Mouse (Mus musculus): ENCODE measurements around the gene Stxbp1. TPM values are rescaled to one million over a fixed set of nuclear protein-coding genes. Genes with fewer than 3 reads are reported as not detected.

Stxbp1 gene
- polyA plus RNA-seq, 1 experiment from 2014 or later, result 3.3 TPM

DNA sequence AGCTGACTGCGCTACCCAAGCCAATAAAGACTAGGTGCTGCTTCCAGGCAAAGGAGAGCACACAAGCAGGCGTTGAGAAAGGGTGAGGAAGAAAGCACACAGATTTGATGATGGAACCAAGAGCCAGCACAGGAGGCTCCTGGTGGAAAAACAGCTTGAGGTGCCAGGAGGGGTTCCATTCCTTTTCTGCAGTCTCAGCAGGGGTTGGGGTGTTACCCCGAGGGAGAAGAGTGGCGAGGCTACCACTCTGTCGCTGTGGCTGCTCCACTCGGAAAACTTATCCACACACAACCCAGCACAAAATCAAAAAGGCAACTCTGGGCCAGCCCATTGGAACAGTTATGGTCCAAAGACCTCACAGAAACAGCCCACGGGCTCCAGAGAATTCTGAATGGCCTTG is 29.5 kb downstream of the Stxbp1 start:
- Histone ChIP-seq H3K4me3 (replicated peaks) (no peak overlapping the region), H3K9me3 (replicated peaks) (no peaks in the 10 kb centered on the region), H3K27ac (no peak overlapping the region), H3K27me3 (no peaks in the 10 kb centered on the region), H3K9ac (no peak overlapping the region), H3K36me3 (no peaks in the 10 kb centered on the region), H3K4me2 (no peak overlapping the region), H3K4me1 (replicated peaks) (peaks cover 5% of the 10 kb centered on the region)
- no peak for ATAC-seq (ENCODE audit: low read depth)
- DNase-seq, result no peak
- WGBS (ENCODE audit: insufficient replicate concordance), result 69% methylated on average over 7 of the region's 7 CpGs

DNA sequence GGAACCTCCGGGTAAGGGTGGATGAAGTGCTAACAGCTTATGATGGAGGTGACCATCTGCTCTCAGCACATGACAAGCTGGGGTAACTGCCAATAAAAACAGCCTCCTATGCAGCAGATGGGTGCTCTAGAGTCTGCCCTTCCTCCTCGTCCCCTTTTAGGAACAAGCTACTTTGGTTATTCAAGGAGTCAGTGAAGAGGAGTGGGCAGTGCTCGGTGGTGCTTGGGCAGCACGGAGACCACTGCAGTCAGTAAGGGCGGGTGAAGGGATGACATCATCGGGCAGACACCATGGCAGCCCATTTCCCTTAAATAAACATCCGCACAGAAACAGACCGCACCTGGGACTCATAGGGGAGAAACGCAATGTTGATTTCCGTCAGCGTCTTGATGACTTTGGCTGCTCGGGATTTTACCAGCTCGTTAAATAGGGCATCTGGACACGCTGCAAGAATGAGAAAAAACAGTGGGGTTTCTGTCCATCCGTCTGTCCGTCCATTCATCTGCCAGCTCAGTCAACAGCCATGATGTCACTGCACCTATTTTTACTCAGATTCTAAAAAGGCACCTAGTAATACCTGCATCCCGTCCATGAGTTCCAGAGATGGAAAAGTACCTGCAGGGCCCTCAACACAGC is 30.0 kb downstream of the Stxbp1 start:
- no peaks in the 10 kb centered on the region for H3K9me3 ChIP-seq (replicated peaks)
- H3K36me3 ChIP-seq, result no peaks in the 10 kb centered on the region
- H3K4me1 ChIP-seq (replicated peaks), result peaks cover 5% of the 10 kb centered on the region
- no peak overlapping the region for H3K27ac ChIP-seq
- no peak overlapping the region for H3K4me3 ChIP-seq (replicated peaks)
- ATAC-seq (ENCODE audit: low read depth), result no peak
- no peak for DNase-seq
- H3K9ac ChIP-seq, result no peak overlapping the region
- H3K4me2 ChIP-seq, result no peak overlapping the region
- H3K27me3 ChIP-seq, result no peaks in the 10 kb centered on the region
- 66% methylated on average over 17 of the region's 17 CpGs for WGBS (ENCODE audit: insufficient replicate concordance)

DNA sequence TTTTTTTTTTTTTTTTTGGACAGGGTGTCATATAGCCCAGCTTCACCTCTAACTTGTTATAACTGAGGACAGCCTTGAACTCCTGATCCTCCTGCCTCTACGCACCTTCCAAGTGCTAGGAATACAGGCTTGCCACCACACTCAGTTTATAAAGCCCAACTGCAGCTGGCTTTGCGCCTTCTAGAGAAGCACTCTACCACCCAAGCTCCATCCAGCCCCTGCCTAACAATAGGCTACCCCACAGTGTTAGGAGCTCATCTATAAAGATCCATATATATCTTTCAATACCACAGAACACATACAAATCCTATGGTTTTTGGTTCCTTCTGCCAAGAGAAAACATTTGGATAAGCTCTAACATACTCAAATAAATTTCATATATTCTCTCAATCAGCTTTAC is 30.5 kb downstream of the Stxbp1 start:
- Histone ChIP-seq H3K4me1 (replicated peaks) (peaks cover under 1% of the 10 kb centered on the region; the same call in 1 of the 2 replicates), H3K9ac (no peak overlapping the region), H3K36me3 (no peaks in the 10 kb centered on the region), H3K27me3 (no peaks in the 10 kb centered on the region), H3K27ac (no peak overlapping the region), H3K9me3 (replicated peaks) (no peaks in the 10 kb centered on the region), H3K4me3 (replicated peaks) (no peak overlapping the region), H3K4me2 (no peak overlapping the region)
- WGBS (ENCODE audit: insufficient replicate concordance), result 78% methylated on average over 2 of the region's 2 CpGs
- ATAC-seq (ENCODE audit: low read depth) (no peak), DNase-seq (no peak)

DNA sequence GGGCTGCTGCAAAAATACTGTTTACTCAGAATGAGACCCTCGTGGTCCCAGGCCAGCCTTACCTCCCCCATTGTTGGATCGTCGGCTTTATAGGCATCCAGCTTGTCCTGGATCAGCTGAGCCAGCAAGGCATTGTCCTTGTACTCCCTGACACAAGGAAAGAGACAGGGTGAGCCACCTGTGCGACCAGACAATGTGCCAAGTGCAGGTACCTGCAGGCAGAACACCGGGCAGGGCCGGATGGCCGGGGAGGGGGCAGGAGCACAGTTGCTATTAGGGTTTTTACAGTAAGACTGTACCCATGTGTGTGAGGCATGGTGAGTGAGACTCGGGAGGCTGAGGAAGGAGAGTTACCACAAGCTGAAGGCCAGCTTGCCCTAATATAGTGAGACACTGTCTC is 35.1 kb downstream of the Stxbp1 start:
- H3K9ac ChIP-seq, result no peak overlapping the region
- DNase-seq, result no peak
- 72% methylated on average over 8 of the region's 8 CpGs for WGBS (ENCODE audit: insufficient replicate concordance)
- no peak for ATAC-seq (ENCODE audit: low read depth)
- 0 out of 2 replicates have a peak, but pooled peaks cover 3% of the 10 kb centered on the region for H3K4me1 ChIP-seq (replicated peaks)
- H3K27me3 ChIP-seq, result no peaks in the 10 kb centered on the region
- H3K9me3 ChIP-seq (replicated peaks), result no peaks in the 10 kb centered on the region
- no peak overlapping the region for H3K4me3 ChIP-seq (replicated peaks)
- H3K36me3 ChIP-seq, result peaks cover 4% of the 10 kb centered on the region; the same call in 1 of the 2 replicates
- no peak overlapping the region for H3K4me2 ChIP-seq
- H3K27ac ChIP-seq, result no peak overlapping the region

DNA sequence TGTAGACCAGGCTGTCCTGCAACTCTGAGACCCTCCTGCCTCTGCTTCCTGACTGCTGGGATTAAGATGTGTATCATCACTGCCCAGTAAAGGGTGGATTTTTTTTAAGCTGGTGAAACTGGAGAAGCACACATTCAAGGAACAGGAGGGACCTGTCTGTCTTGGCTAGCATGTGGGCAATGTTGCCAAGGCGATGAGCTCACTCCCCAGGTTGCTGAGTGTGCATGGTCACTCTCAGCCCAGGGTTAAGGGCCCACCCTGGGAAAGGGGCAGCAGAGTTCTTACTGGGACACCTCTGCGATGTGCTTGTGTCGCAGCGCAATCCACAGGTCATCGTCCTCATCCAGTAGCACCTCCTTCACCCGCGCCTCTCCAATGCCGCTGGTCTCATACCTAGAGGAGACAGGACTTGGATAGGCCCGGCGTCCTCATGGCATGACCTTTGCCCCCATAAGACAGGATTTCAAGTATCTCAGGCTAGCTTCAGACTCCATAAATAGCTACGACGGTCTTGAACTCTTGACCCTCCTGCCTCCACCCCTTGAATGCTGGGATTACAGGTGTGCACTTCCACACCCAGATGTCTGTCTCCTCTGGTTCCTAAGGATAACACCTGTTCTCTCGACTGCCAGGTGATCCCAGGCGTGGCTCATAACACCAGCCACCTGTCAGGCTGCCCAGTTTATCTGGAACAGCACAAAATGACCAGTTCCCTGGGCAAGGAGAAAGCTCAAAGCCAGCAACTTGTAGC is 38.1 kb downstream of the Stxbp1 start:
- no peak for ATAC-seq (ENCODE audit: low read depth)
- H3K4me1 ChIP-seq (replicated peaks), result 0 out of 2 replicates have a peak, but pooled peaks cover 3% of the 10 kb centered on the region
- peaks cover 4% of the 10 kb centered on the region; the same call in 1 of the 2 replicates for H3K36me3 ChIP-seq
- DNase-seq, result no peak
- H3K4me3 ChIP-seq (replicated peaks), result no peak overlapping the region
- H3K27me3 ChIP-seq, result no peaks in the 10 kb centered on the region
- no peak overlapping the region for H3K27ac ChIP-seq
- WGBS (ENCODE audit: insufficient replicate concordance), result 79% methylated on average over 14 of the region's 14 CpGs
- no peaks in the 10 kb centered on the region for H3K9me3 ChIP-seq (replicated peaks)
- no peak overlapping the region for H3K4me2 ChIP-seq
- H3K9ac ChIP-seq, result no peak overlapping the region

DNA sequence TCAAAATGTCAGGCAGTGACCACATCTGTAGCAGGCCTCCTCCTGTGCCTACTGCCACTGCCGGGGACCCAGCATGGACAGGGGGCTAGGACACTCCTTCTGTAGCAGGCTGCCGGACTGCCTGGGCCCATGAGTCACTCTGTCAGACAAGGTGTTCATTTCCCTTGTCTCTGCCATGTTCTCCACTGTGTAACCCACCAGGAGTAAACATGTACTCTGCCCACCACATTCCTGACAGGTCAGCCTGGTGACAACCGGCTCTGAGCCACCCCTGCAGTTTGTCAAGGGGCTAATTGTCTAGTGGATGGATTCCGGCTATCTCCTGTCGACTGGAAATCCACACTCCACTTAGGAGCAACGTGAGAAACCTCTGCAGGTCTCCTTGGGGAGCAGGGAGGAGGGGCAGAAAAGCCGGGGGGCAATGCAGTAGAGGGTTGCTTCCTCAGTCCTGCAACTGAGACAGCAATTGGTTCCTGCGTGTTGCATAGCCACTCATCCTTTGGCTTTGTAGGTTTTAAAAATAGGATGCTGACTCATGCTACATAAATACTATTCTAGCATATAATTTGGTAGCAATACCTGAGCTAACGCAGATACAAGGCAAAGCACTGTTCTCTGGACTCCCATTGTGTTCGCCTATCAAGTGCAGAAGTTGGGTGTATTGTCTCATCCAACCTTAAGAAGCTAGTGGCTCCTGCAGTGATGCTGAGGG is 48.6 kb downstream of the Stxbp1 start:
- Histone ChIP-seq H3K9ac (no peak overlapping the region), H3K4me2 (no peak overlapping the region), H3K4me3 (replicated peaks) (no peak overlapping the region), H3K27ac (no peak overlapping the region), H3K4me1 (replicated peaks) (no peaks in the 10 kb centered on the region), H3K27me3 (no peaks in the 10 kb centered on the region), H3K36me3 (peaks cover 9% of the 10 kb centered on the region; the same call in 1 of the 2 replicates), H3K9me3 (replicated peaks) (no peaks in the 10 kb centered on the region)
- ATAC-seq (ENCODE audit: low read depth), result no peak
- 61% methylated on average over 10 of the region's 10 CpGs for WGBS (ENCODE audit: insufficient replicate concordance)
- no peak for DNase-seq

DNA sequence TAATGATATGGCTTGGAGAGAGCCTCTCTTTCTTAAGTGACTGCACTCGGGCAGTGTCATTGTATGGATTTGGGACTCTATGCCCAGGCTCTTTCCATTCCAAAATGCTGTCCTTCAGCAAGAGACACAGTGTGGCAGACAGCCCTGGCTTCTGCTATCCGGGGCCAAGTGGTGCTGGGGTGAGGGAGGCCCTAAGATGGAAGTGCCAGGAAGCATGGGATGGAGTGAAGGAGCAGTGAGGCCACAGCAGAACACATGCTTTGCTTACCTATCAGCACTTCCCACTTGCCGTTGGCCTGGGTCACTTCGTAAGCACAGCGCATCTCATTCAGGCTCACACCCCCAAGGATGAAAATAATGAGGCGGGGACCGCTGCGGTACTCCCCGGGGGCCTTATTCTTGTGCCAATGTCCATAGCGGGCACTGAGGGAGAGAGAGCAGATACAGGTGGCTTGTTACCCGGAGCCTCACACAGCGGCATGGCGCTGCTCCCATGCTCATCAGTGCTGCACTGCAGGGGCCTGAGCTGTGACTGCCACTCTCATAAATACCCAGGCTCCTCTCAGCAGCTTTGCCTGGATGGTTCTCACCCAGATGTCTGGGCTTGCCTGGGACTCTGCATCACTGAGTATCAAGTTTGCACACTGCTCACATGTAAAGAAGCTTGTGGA is 51.2 kb downstream of the Stxbp1 start:
- no peaks in the 10 kb centered on the region for H3K27me3 ChIP-seq
- DNase-seq, result no peak
- no peak overlapping the region for H3K9ac ChIP-seq
- H3K4me3 ChIP-seq (replicated peaks), result no peak overlapping the region
- H3K4me2 ChIP-seq, result no peak overlapping the region
- no peak for ATAC-seq (ENCODE audit: low read depth)
- no peaks in the 10 kb centered on the region for H3K4me1 ChIP-seq (replicated peaks)
- no peak overlapping the region for H3K27ac ChIP-seq
- WGBS (ENCODE audit: insufficient replicate concordance), result 73% methylated on average over 13 of the region's 13 CpGs
- H3K9me3 ChIP-seq (replicated peaks), result no peaks in the 10 kb centered on the region
- H3K36me3 ChIP-seq, result peaks cover 9% of the 10 kb centered on the region; the same call in 1 of the 2 replicates

DNA sequence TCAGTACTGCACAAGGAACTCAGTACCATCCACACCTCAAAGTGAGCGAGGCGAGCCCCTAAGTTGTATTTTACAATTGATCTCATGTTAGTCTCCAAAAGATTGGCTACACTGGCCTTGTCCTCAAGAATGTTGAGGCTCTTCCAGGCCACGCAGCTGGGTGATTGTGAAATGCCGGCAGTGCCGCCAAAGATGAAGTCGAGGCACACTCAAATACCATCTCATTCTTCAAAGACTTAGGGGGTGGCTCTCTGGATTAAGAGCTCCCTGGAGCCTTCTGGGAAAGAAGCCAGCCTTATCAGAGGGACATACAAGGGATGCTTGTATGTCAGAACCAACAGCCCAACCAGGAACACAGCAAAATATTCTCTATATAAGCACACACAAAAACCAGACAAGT is 55.7 kb downstream of the Stxbp1 start:
- H3K27me3 ChIP-seq, result no peaks in the 10 kb centered on the region
- DNase-seq (no peak), ATAC-seq (ENCODE audit: low read depth) (no peak)
- WGBS (ENCODE audit: insufficient replicate concordance), result 77% methylated on average over 6 of the region's 6 CpGs
- no peaks in the 10 kb centered on the region for H3K9me3 ChIP-seq (replicated peaks)
- no peak overlapping the region for H3K9ac ChIP-seq
- no peaks in the 10 kb centered on the region; the same call in 1 of the 2 replicates for H3K4me1 ChIP-seq (replicated peaks)
- H3K27ac ChIP-seq, result no peak overlapping the region
- no peak overlapping the region for H3K4me3 ChIP-seq (replicated peaks)
- no peaks in the 10 kb centered on the region; the same call in 1 of the 2 replicates for H3K36me3 ChIP-seq
- H3K4me2 ChIP-seq, result no peak overlapping the region

DNA sequence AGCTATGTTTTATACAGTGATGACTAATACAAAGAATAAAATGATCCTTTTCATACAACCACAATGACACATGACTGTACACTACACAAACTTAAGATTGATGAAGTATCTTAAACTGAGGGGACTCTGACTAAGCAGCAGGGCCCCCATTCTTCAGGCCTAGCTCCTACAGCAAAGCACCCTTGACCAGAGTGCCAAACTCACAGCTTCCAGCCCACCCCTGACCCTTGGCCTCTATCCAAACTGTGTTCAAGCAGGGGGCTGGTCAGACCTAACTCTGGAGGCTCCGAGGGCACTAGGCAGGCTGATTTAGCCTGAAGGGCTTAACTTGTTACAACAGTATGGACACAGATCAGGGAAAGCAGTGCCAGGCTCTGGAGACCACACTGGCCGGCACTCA is 58.5 kb downstream of the Stxbp1 start:
- no peak overlapping the region for H3K4me3 ChIP-seq (replicated peaks)
- no peaks in the 10 kb centered on the region for H3K27me3 ChIP-seq
- no peak overlapping the region for H3K9ac ChIP-seq
- H3K4me2 ChIP-seq, result no peak overlapping the region
- no peaks in the 10 kb centered on the region for H3K9me3 ChIP-seq (replicated peaks)
- 54% methylated on average over 2 of the region's 2 CpGs for WGBS (ENCODE audit: insufficient replicate concordance)
- DNase-seq, result no peak
- H3K4me1 ChIP-seq (replicated peaks), result no peaks in the 10 kb centered on the region; the same call in none of the 2 replicates
- no peak for ATAC-seq (ENCODE audit: low read depth)
- no peaks in the 10 kb centered on the region for H3K36me3 ChIP-seq
- no peak overlapping the region for H3K27ac ChIP-seq

DNA sequence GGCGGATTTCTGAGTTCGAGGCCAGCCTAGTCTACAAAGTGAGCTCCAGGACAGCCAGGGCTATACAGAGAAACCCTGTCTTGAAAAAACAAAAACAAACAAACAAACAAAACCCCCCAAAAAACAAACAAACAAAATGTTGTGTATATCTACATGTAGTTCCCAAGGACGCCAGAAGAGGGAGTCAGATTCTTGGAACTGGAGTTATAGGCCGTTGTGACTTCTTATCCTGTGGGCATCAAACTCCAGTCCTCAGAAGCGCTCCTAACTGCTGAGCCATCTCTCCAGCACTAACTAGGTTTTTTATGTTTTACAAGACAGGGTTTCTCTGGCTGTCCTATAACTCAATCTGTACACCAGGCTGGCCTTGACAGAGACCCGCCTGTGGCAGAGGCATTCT is 59.9 kb downstream of the Stxbp1 start:
- no peak for DNase-seq
- Histone ChIP-seq H3K9ac (no peak overlapping the region), H3K27ac (no peak overlapping the region), H3K4me1 (replicated peaks) (no peaks in the 10 kb centered on the region; the same call in none of the 2 replicates), H3K4me2 (no peak overlapping the region), H3K36me3 (no peaks in the 10 kb centered on the region), H3K4me3 (replicated peaks) (no peak overlapping the region), H3K9me3 (replicated peaks) (no peaks in the 10 kb centered on the region), H3K27me3 (no peaks in the 10 kb centered on the region)
- ATAC-seq (ENCODE audit: low read depth), result no peak
- WGBS (ENCODE audit: insufficient replicate concordance), result 37% methylated on average over 6 of the region's 6 CpGs

All from liver, embryonic 13.5 days (tissue).